Mouse (Mus musculus) left cerebral cortex, postnatal 10 days (tissue): Measurements from ENCODE around the gene Rnf144b. TPM values are rescaled to one million over a fixed set of nuclear protein-coding genes. Genes with fewer than 3 reads are reported as not detected.

Experiments
- DNase-seq, 2 experiments: peaks; one replicate each; pipeline ENCODE4 v3.0.0; 2021 to 2022; ENCODE audit warnings: low spot score in 2 of 2, mixed read lengths in 1 of 2; ENCODE audit errors: extremely low spot score in 1 of 2
- intact Hi-C: fragments of 180-260 bp; cut with DNase I; formaldehyde crosslinking; loops from one replicate; pipeline ENCODE4 v1.15.1; 2025
- total RNA-seq, 2 experiments: library from RNA; stranded (reverse); gene quantifications; 2 replicates each; pipeline ENCODE4 v1.2.3; 2021

Gene Rnf144b
- total RNA-seq, 2 experiments from 2014 or later, result 15.0 to 16.1 TPM

GRCm38 (mm10) chr13:47165261-47165660 lies 42.8 kb downstream of the Rnf144b start:
- intact Hi-C loops, result no loop called here
- no peak for DNase-seq

GRCm38 (mm10) chr13:47168484-47168883 lies 46.0 kb downstream of the Rnf144b start:
- intact Hi-C loops, result no loop called here
- DNase-seq, result no peak

- no peak for DNase-seq
- intact Hi-C loops, result no loop called here
Measured at GRCm38 (mm10) chr13:47170026-47170425, 47.6 kb downstream of the Rnf144b start.

GRCm38 (mm10) chr13:47170811-47171555 lies 48.5 kb downstream of the Rnf144b start:
- no peak for DNase-seq
- intact Hi-C loops, result no loop called here

- intact Hi-C loops, result no loop called here
- no peak for DNase-seq
Measured at GRCm38 (mm10) chr13:47172891-47173290, 50.4 kb downstream of the Rnf144b start.

- intact Hi-C loops, result no loop called here
Measured at GRCm38 (mm10) chr13:47178182-47178581, 55.7 kb downstream of the Rnf144b start.

GRCm38 (mm10) chr13:47180776-47181175 lies 58.3 kb downstream of the Rnf144b start:
- intact Hi-C loops, result no loop called here
- DNase-seq, result no peak

More at GRCm38 (mm10) chr13:47178182-47178581, 55.7 kb downstream of the Rnf144b start:
- no peak for DNase-seq

GRCm38 (mm10) chr13:47182366-47182765 lies 59.9 kb downstream of the Rnf144b start:
- intact Hi-C loops, result no loop called here
- DNase-seq, result no peak

- intact Hi-C loops, result no loop called here
- DNase-seq, result no peak
Measured at GRCm38 (mm10) chr13:47183033-47183730, 60.7 kb downstream of the Rnf144b start.

- DNase-seq, result no peak
- intact Hi-C loops, result no loop called here
Measured at GRCm38 (mm10) chr13:47183771-47184170, 61.3 kb downstream of the Rnf144b start.

GRCm38 (mm10) chr13:47187836-47188235 lies 65.4 kb downstream of the Rnf144b start:
- intact Hi-C loops, result no loop called here

GRCm38 (mm10) chr13:47189971-47190370 lies 67.5 kb downstream of the Rnf144b start:
- DNase-seq, result no peak
- intact Hi-C loops, result no loop called here

More at GRCm38 (mm10) chr13:47187836-47188235, 65.4 kb downstream of the Rnf144b start:
- DNase-seq, result no peak

- no peak for DNase-seq
- intact Hi-C loops, result no loop called here
Measured at GRCm38 (mm10) chr13:47192200-47192599, 69.7 kb downstream of the Rnf144b start.

- DNase-seq, result no peak
- intact Hi-C loops, result no loop called here
Measured at GRCm38 (mm10) chr13:47192771-47193170, 70.3 kb downstream of the Rnf144b start.

- peak; percentile 53 to 89 for DNase-seq
- intact Hi-C loops, result no loop called here
Measured at GRCm38 (mm10) chr13:47193326-47194153, 71.1 kb downstream of the Rnf144b start.

- DNase-seq, result no peak
- intact Hi-C loops, result no loop called here
Measured at GRCm38 (mm10) chr13:47194695-47195094, 72.2 kb downstream of the Rnf144b start.

GRCm38 (mm10) chr13:47195491-47195890 lies 73.0 kb downstream of the Rnf144b start:
- no peak for DNase-seq
- intact Hi-C loops, result no loop called here

GRCm38 (mm10) chr13:47200011-47200670 lies 77.7 kb downstream of the Rnf144b start:
- intact Hi-C loops, result no loop called here
- DNase-seq, result no peak
